Mouse (Mus musculus) heart, embryonic 13.5 days (tissue): Measurements from ENCODE around the gene Lonp2. TPM values are rescaled to one million over a fixed set of nuclear protein-coding genes. Genes with fewer than 3 reads are reported as not detected.

ENCODE experiments used
- ATAC-seq: fragments of 200-750 bp; cut with Nextera tagmentation; 2 replicates; pipeline ENCODE4 v1.8.0; 2017; ENCODE audit warnings: moderate TSS enrichment; ENCODE audit not compliant: insufficient number of reproducible peaks, low FRiP score, low TSS enrichment; ENCODE audit errors: extremely low read depth
- H3K27ac ChIP-seq: fragments of 300-500 bp; sonication (generic); replicated peaks from 2 replicates; pipeline ENCODE4 v1.5.1; 2015; ENCODE audit warnings: moderate library complexity, mild to moderate bottlenecking, inconsistent platforms
- H3K27me3 ChIP-seq: fragments of 300-500 bp; sonication (generic); replicated peaks from 2 replicates; pipeline ENCODE4 v1.6.1; 2015; ENCODE audit warnings: mild to moderate bottlenecking, inconsistent platforms
- H3K36me3 ChIP-seq: fragments of 300-500 bp; sonication (generic); 2 replicates; pipeline ENCODE4 v1.6.1; 2015; ENCODE audit warnings: mild to moderate bottlenecking, inconsistent platforms
- H3K4me1 ChIP-seq: fragments of 300-500 bp; sonication (generic); 2 replicates; pipeline ENCODE4 v1.6.1; 2015; ENCODE audit warnings: inconsistent platforms
- H3K4me2 ChIP-seq: fragments of 300-500 bp; sonication (generic); 2 replicates; pipeline ENCODE4 v1.6.1; 2015; ENCODE audit warnings: inconsistent platforms, mild to moderate bottlenecking, moderate library complexity
- H3K4me3 ChIP-seq: fragments of 300-500 bp; sonication (generic); 2 replicates; pipeline ENCODE4 v1.5.1; 2015; ENCODE audit warnings: moderate library complexity, mild to moderate bottlenecking, inconsistent platforms
- H3K9ac ChIP-seq: fragments of 300-500 bp; sonication (generic); 2 replicates; pipeline ENCODE4 v1.6.1; 2015; ENCODE audit warnings: inconsistent platforms, mild to moderate bottlenecking, moderate library complexity
- H3K9me3 ChIP-seq: fragments of 300-500 bp; sonication (generic); 2 replicates; pipeline ENCODE4 v1.6.1; 2016; ENCODE audit warnings: inconsistent platforms
- WGBS: fragments of 180-500 bp; shearing (Covaris S2); methylation state at CpG from one replicate; pipeline ENCODE4 v1.1.7; 2015; ENCODE audit warnings: mixed read lengths; 5-methylcytosine and 5-hydroxymethylcytosine counted together
- microRNA-seq: library from miRNA; unstranded; fragments of <30 nt; microRNA quantifications from one replicate; pipeline ENCODE4, GENCODE M21; 2016
- polyA plus RNA-seq: library from polyadenylated mRNA; unstranded; fragments of >200 nt; fragmentation: Nextera tagmentation; extraction: Ambion mirVana; gene quantifications from 2 replicates; pipeline ENCODE4 v1.2.1, GENCODE M21; 2015

Lonp2 gene
- polyA plus RNA-seq, 1 experiment from 2014 or later, result 53.7 TPM

GRCm38 (mm10) chr8:86759090-86759491 is 135.2 kb downstream of the Lonp2 start:
- no peak for ATAC-seq
- Histone ChIP-seq H3K4me3 (no peak overlapping the region), H3K27ac (no peak overlapping the region), H3K27me3 (no peaks in the 10 kb centered on the region; the same call in 1 of the 2 replicates), H3K9me3 (no peaks in the 10 kb centered on the region), H3K9ac (no peak overlapping the region), H3K36me3 (no peaks in the 10 kb centered on the region), H3K4me2 (no peak overlapping the region), H3K4me1 (peaks cover 9% of the 10 kb centered on the region)
- WGBS, result 31% methylated on average over 4 of the region's 4 CpGs

DNA sequence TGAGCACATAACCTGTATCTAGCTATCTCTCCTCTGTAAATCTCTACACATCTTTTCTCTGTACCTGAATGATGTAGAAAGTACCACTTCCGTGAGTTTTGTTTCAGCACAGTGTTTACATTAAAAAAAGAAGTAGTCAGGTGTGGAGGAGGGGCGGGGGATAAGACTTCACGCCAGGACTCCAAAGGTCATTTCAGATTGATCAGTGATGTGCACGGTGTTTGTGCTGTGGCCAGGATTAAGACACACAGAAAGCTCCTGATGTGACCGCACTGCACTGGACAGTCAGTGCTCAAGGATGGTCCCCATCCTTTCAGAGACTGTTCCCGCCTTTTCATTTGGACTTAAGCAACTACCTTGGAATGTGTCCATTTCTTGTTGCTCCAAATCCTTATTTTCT is 136.9 kb downstream of the Lonp2 start:
- H3K4me2 ChIP-seq, result no peak overlapping the region
- H3K4me1 ChIP-seq, result peaks cover 9% of the 10 kb centered on the region
- no peak for ATAC-seq
- no peaks in the 10 kb centered on the region; the same call in 1 of the 2 replicates for H3K27me3 ChIP-seq
- H3K36me3 ChIP-seq, result no peaks in the 10 kb centered on the region
- no peak overlapping the region for H3K4me3 ChIP-seq
- H3K9me3 ChIP-seq, result no peaks in the 10 kb centered on the region
- 71% methylated on average over 6 of the region's 6 CpGs for WGBS
- no peak overlapping the region for H3K27ac ChIP-seq
- H3K9ac ChIP-seq, result no peak overlapping the region

- H3K4me2 ChIP-seq, result no peak overlapping the region
- H3K9me3 ChIP-seq, result no peaks in the 10 kb centered on the region
- ATAC-seq, result no peak
- WGBS, result 62% methylated on average over 5 of the region's 5 CpGs
- H3K36me3 ChIP-seq, result no peaks in the 10 kb centered on the region
- no peak overlapping the region for H3K9ac ChIP-seq
- H3K27ac ChIP-seq, result no peak overlapping the region
- no peak overlapping the region for H3K4me3 ChIP-seq
- no peaks in the 10 kb centered on the region for H3K27me3 ChIP-seq
- H3K4me1 ChIP-seq, result peaks cover 5% of the 10 kb centered on the region
Measured at GRCm38 (mm10) chr8:86762806-86763205, 139.0 kb downstream of the Lonp2 start.

GRCm38 (mm10) chr8:86765155-86765554 is 141.3 kb downstream of the Lonp2 start:
- Histone ChIP-seq H3K9ac (no peak overlapping the region), H3K27me3 (no peaks in the 10 kb centered on the region), H3K4me2 (no peak overlapping the region), H3K4me3 (no peak overlapping the region), H3K27ac (no peak overlapping the region), H3K36me3 (no peaks in the 10 kb centered on the region), H3K4me1 (peaks cover 8% of the 10 kb centered on the region), H3K9me3 (no peaks in the 10 kb centered on the region)
- no peak for ATAC-seq
- WGBS, result 84% methylated on average over 10 of the region's 10 CpGs

DNA sequence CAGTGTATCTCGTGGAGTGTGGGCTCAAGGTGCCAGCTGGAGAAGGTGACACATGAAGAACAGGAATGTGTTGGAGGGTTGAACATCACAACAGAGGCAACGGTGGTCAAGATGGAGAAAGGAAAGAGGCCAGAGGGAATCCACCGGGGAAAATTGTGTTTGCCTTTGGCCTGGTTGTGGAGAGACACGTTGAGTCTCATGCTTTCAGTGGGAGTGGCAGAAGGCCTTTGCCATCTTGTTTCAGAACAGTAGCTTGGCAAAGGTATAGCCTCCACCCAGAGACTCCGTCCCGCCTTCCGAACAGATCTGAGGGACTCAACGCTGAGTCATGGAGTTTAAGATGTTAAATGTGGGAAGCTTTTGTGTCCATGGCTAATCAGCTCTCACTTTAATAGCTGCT is 141.8 kb downstream of the Lonp2 start:
- Histone ChIP-seq H3K9me3 (no peaks in the 10 kb centered on the region), H3K36me3 (no peaks in the 10 kb centered on the region), H3K4me1 (peaks cover 8% of the 10 kb centered on the region), H3K9ac (no peak overlapping the region), H3K4me2 (no peak overlapping the region), H3K27ac (no peak overlapping the region), H3K4me3 (no peak overlapping the region), H3K27me3 (no peaks in the 10 kb centered on the region)
- no peak for ATAC-seq
- WGBS, result 84% methylated on average over 8 of the region's 8 CpGs

DNA sequence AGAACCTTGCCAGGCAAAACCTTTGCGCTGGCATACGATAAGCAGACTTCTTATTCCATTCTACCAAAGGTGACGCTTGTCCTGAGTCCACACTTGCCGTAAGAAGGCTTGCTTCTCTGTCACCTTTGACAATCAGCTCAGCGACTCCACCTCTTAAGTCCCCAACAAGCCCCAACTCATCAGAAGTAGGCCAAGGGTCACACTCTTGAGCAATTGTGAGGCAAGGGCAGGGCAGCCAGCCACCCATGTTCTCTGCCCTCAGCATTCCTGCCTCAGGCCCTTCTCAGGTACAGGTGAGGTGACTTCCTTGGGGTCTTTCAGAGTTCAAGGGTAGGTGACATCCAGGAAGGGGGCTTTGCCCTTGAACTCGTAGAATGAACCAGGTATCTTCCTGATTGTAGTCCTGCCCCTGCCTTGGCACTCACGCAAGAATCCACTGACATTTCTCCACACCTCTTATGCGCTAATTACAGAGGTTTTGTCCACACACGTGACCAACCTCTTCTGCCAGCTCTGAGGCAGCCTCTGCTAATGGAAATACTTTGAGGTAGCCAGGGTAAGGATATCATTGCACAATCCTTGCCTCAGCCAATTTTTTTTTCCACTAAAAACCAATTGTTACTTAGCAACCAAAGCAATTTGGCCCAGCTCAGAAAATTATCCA is 142.8 kb downstream of the Lonp2 start:
- no peak overlapping the region for H3K9ac ChIP-seq
- H3K36me3 ChIP-seq, result no peaks in the 10 kb centered on the region
- H3K4me3 ChIP-seq, result no peak overlapping the region
- H3K4me2 ChIP-seq, result no peak overlapping the region
- H3K4me1 ChIP-seq, result peaks cover 8% of the 10 kb centered on the region
- no peak for ATAC-seq
- no peaks in the 10 kb centered on the region for H3K27me3 ChIP-seq
- H3K27ac ChIP-seq, result no peak overlapping the region
- no peaks in the 10 kb centered on the region for H3K9me3 ChIP-seq
- WGBS, result 74% methylated on average over 9 of the region's 9 CpGs

DNA sequence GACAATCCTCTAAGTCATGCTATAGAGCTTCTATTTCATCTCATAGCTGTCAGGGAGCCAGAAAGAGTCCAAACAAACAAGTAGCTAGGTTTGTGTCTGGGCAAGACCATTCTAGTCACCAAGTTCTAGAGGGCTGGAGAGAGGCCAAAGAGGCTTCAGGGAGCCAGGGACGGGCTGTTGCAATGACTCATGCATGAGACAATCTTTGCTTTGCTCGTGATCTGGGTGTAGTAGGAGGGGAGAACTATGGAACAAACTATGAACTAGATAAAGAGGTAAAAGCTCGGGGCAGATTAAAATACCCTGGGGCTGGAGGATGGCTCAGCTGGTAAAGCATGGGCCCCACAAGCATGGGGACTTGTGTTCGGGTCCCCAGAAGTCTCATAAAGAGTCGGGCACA is 144.7 kb downstream of the Lonp2 start:
- H3K4me3 ChIP-seq, result no peak overlapping the region
- H3K9ac ChIP-seq, result no peak overlapping the region
- WGBS, result 43% methylated on average over 5 of the region's 5 CpGs
- no peak overlapping the region for H3K4me2 ChIP-seq
- no peaks in the 10 kb centered on the region for H3K27me3 ChIP-seq
- no peak overlapping the region for H3K27ac ChIP-seq
- no peaks in the 10 kb centered on the region for H3K9me3 ChIP-seq
- no peaks in the 10 kb centered on the region for H3K36me3 ChIP-seq
- no peak for ATAC-seq
- H3K4me1 ChIP-seq, result peaks cover 8% of the 10 kb centered on the region

DNA sequence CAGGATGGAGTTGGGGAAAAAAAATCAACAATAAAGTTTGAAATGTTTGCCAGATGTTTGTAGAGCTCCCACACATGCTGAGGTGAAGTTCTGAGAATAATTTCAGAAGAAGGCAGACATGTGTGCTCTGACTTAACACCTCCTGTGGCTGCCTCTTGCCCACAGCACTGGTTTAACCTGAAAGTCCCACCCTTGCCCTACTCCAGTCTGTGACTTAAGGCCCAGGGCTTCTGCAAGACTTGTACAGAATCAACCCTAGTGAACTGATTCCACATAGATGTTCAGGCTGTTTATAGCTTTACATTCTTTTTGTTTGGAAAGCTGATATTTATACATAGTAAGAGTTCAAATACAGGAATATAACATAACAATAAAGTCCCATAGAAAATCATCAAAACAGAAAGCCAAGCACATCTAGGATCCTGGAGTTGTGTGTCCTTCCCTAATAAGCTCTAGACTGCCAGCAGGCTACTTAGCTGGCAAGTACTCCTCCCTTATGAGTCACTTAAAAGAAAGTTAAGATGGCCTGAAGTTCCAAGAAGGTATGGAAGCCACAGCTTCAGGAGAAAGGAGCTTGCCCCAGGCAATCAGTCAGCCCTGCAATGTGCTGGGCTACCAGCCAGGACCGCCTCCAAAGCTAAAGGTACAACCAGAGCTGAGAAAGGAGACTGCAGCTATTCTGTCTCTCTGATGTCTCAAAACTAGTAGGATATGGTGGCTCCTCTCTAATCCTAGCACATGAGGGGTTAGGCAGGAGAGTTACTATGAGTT is 146.3 kb downstream of the Lonp2 start:
- Histone ChIP-seq H3K27me3 (no peaks in the 10 kb centered on the region), H3K4me2 (no peak overlapping the region), H3K4me1 (peaks cover 8% of the 10 kb centered on the region), H3K27ac (no peak overlapping the region), H3K9me3 (no peaks in the 10 kb centered on the region), H3K4me3 (no peak overlapping the region), H3K36me3 (no peaks in the 10 kb centered on the region), H3K9ac (no peak overlapping the region)
- 81% methylated on average over 1 of the region's 1 CpGs for WGBS
- ATAC-seq, result no peak

Small RNA genes within 50 kb of the gene (microRNA-seq; reads per million reads assigned to microRNA genes)
- gene Gm44348, result not detected

Other genes with a start within 250 kb of the Lonp2 start
- gene Abcc12, start 43.4 kb upstream of the Lonp2 start, polyA plus RNA-seq, result not detected in 2 replicates
- gene Gm10638, start 121.7 kb downstream of the Lonp2 start, polyA plus RNA-seq, result 3.0 and 3.3 TPM in 2 replicates
- gene Siah1a, start 121.9 kb downstream of the Lonp2 start, polyA plus RNA-seq, result 30.1 and 30.8 TPM in 2 replicates